Mouse (Mus musculus): ENCODE results near the gene Helz. TPM values are rescaled to one million over a fixed set of nuclear protein-coding genes. Genes with fewer than 3 reads are reported as not detected.
A peak's percentile ranks its signal among the peaks of the same experiment; 100 is the strongest.

Gene Helz
- polyA plus RNA-seq, 1 experiment: 13.1 TPM

- no peak overlapping the region for H3K4me3 ChIP-seq (replicated peaks; ENCODE audit: extremely low read depth, low read depth, low read length)
- WGBS: 76% methylated on average over 7 of the region's 7 CpGs
- no peak for DNase-seq
- no peaks in the 10 kb centered on the region for H3K4me1 ChIP-seq (ENCODE audit: control insufficient read depth, insufficient read depth, low read length)
- TF ChIP-seq POLR2A (IDR thresholded peaks at IDR 0.05; ENCODE audit: borderline replicate concordance, extremely low read depth, low read depth, low read length) (no peak), CTCF (IDR thresholded peaks at IDR 0.05; ENCODE audit: insufficient read depth, low read length) (no peak)
Measured at GRCm38 (mm10) chr11:107631124-107631523, 83.4 kb downstream of the Helz start.

DNA sequence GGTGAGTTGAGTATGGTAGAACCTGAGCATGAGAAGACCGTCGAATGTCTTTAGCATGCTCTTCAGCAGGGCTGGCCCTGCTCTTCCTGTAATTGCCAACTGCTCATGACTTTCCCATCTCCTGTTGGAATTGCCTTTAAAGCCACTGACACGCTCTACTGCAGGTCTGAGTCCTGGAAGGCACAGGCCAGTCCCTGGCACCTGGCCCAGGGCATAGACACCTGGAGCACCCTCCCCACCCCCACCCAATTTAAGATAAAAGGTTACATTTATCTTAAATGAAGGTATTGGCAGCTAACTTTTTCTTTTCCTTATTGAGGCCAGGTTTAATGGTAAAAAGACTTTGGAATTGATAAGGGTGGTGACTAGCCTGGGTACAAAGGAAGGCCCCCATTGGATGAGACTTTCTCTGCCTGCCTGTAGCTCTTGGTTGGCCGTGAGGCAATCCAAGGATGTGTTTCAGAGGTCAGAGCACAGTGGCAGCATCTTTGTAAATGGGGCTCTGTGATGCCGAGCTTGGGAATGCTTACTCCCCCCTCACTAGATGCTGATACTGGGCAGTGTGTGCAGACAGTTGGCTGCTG, 85.9 kb downstream of the Helz start:
- no peaks in the 10 kb centered on the region for H3K4me1 ChIP-seq (ENCODE audit: control insufficient read depth, insufficient read depth, low read length)
- WGBS: 89% methylated on average over 5 of the region's 5 CpGs
- H3K4me3 ChIP-seq (replicated peaks; ENCODE audit: extremely low read depth, low read depth, low read length): no peak overlapping the region
- TF ChIP-seq POLR2A (IDR thresholded peaks at IDR 0.05; ENCODE audit: borderline replicate concordance, extremely low read depth, low read depth, low read length) (no peak), CTCF (IDR thresholded peaks at IDR 0.05; ENCODE audit: insufficient read depth, low read length) (no peak)
- no peak for DNase-seq

GRCm38 (mm10) chr11:107638137-107638536, 90.4 kb downstream of the Helz start:
- no peak for DNase-seq
- no peak overlapping the region for H3K4me3 ChIP-seq (replicated peaks; ENCODE audit: extremely low read depth, low read depth, low read length)
- 73% methylated on average over 5 of the region's 5 CpGs for WGBS
- TF ChIP-seq POLR2A (IDR thresholded peaks at IDR 0.05; ENCODE audit: borderline replicate concordance, extremely low read depth, low read depth, low read length): no peak
- no peak for TF ChIP-seq CTCF (IDR thresholded peaks at IDR 0.05; ENCODE audit: insufficient read depth, low read length)
- no peaks in the 10 kb centered on the region for H3K4me1 ChIP-seq (ENCODE audit: control insufficient read depth, insufficient read depth, low read length)

DNA sequence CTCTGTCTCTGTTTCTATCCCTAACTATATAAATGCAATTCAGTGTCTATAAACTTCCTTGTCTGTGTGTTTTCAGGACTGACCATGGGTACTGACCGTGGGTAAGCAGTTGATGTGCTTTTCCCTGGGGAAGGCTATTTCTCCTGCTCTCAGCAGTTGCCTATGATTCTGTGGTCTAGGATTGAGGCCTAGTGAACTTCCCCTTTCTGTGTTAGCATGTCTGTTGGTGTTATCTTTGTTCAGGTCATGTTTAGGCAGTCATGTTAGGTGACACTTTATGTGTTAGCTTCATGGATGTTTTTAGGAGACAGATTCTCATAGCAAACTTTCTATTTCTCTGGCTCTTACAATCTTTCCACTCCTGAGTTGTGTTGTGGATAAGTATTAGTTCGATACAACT, 91.9 kb downstream of the Helz start:
- no peak for DNase-seq
- no peak overlapping the region for H3K4me3 ChIP-seq (replicated peaks; ENCODE audit: extremely low read depth, low read depth, low read length)
- no peak for TF ChIP-seq CTCF (IDR thresholded peaks at IDR 0.05; ENCODE audit: insufficient read depth, low read length)
- no peak for TF ChIP-seq POLR2A (IDR thresholded peaks at IDR 0.05; ENCODE audit: borderline replicate concordance, extremely low read depth, low read depth, low read length)
- no peaks in the 10 kb centered on the region for H3K4me1 ChIP-seq (ENCODE audit: control insufficient read depth, insufficient read depth, low read length)
- WGBS: 91% methylated on average over 2 of the region's 2 CpGs

- no peak for DNase-seq
- TF ChIP-seq POLR2A (IDR thresholded peaks at IDR 0.05; ENCODE audit: borderline replicate concordance, extremely low read depth, low read depth, low read length) (no peak), CTCF (IDR thresholded peaks at IDR 0.05; ENCODE audit: insufficient read depth, low read length) (no peak)
- no peak overlapping the region for H3K4me3 ChIP-seq (replicated peaks; ENCODE audit: extremely low read depth, low read depth, low read length)
- peaks cover 2% of the 10 kb centered on the region for H3K4me1 ChIP-seq (ENCODE audit: control insufficient read depth, insufficient read depth, low read length)
- WGBS: 90% methylated on average over 4 of the region's 4 CpGs
Measured at GRCm38 (mm10) chr11:107644461-107644860, 96.7 kb downstream of the Helz start.

DNA sequence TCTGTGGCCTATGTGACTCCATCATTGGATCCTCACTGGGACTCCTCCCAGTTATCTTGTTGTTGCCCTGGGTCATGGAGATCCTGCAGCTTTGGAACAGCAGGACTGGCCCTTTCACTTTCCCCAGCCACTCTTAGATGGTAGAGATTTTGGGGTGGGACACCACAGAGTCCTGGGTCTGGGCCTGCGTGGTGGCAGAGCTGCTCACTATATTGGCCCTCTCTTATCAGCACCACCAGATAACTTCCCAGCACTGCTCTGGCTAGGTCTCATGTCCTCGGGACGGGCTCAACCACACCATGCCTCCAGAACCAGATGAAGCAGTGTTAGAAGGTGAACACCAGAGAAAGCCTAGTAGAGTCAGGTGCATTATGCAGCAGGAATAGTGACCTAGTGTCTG, 99.6 kb downstream of the Helz start:
- WGBS: 88% methylated on average over 3 of the region's 3 CpGs
- TF ChIP-seq POLR2A (IDR thresholded peaks at IDR 0.05; ENCODE audit: borderline replicate concordance, extremely low read depth, low read depth, low read length): no peak
- no peak for TF ChIP-seq CTCF (IDR thresholded peaks at IDR 0.05; ENCODE audit: insufficient read depth, low read length)

GRCm38 (mm10) chr11:107648668-107649067, 100.9 kb downstream of the Helz start:
- peaks cover 12% of the 10 kb centered on the region for H3K4me1 ChIP-seq (ENCODE audit: control insufficient read depth, insufficient read depth, low read length)
- 62% methylated on average over 4 of the region's 4 CpGs for WGBS
- TF ChIP-seq POLR2A (IDR thresholded peaks at IDR 0.05; ENCODE audit: borderline replicate concordance, extremely low read depth, low read depth, low read length) (no peak), CTCF (IDR thresholded peaks at IDR 0.05; ENCODE audit: insufficient read depth, low read length) (no peak)
- H3K4me3 ChIP-seq (replicated peaks; ENCODE audit: extremely low read depth, low read depth, low read length): no peak overlapping the region
- DNase-seq: peak; percentile 20

More for the DNA sequence above, 99.6 kb downstream of the Helz start:
- Histone ChIP-seq H3K4me1 (ENCODE audit: control insufficient read depth, insufficient read depth, low read length) (peaks cover 12% of the 10 kb centered on the region), H3K4me3 (replicated peaks; ENCODE audit: extremely low read depth, low read depth, low read length) (no peak overlapping the region)
- DNase-seq: no peak

DNA sequence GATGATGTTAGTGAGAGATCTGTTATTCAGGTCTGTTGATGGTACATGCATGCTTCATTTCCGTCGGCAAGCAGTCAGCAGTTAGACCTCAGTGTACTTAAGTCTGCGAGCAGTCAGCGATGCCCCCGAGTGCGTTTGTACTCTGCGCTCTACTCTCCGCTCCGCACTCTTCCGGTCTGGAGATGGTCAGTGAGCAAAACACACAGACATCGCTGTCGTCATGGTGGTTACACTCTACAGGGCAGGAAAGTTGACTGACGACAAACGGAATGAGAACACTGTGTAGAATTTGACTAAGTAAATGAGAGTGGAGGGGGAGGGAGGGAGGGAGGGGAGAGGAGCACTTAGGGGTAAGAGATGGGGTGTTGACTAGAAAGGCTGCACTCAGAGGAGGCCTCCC, 101.7 kb downstream of the Helz start:
- DNase-seq: no peak
- peaks cover 12% of the 10 kb centered on the region for H3K4me1 ChIP-seq (ENCODE audit: control insufficient read depth, insufficient read depth, low read length)
- TF ChIP-seq POLR2A (IDR thresholded peaks at IDR 0.05; ENCODE audit: borderline replicate concordance, extremely low read depth, low read depth, low read length) (no peak), CTCF (IDR thresholded peaks at IDR 0.05; ENCODE audit: insufficient read depth, low read length) (no peak)
- no peak overlapping the region for H3K4me3 ChIP-seq (replicated peaks; ENCODE audit: extremely low read depth, low read depth, low read length)
- 73% methylated on average over 14 of the region's 14 CpGs for WGBS

- DNase-seq: no peak
- 45% methylated on average over 6 of the region's 6 CpGs for WGBS
- TF ChIP-seq CTCF (IDR thresholded peaks at IDR 0.05; ENCODE audit: insufficient read depth, low read length): no peak
- TF ChIP-seq POLR2A (IDR thresholded peaks at IDR 0.05; ENCODE audit: borderline replicate concordance, extremely low read depth, low read depth, low read length): no peak
- no peak overlapping the region for H3K4me3 ChIP-seq (replicated peaks; ENCODE audit: extremely low read depth, low read depth, low read length)
- peaks cover 12% of the 10 kb centered on the region for H3K4me1 ChIP-seq (ENCODE audit: control insufficient read depth, insufficient read depth, low read length)
Measured at GRCm38 (mm10) chr11:107650422-107651051, 102.8 kb downstream of the Helz start.

GRCm38 (mm10) chr11:107651391-107651790, 103.7 kb downstream of the Helz start:
- H3K4me3 ChIP-seq (replicated peaks; ENCODE audit: extremely low read depth, low read depth, low read length): no peak overlapping the region
- H3K4me1 ChIP-seq (ENCODE audit: control insufficient read depth, insufficient read depth, low read length): peaks cover 12% of the 10 kb centered on the region
- 56% methylated on average over 7 of the region's 7 CpGs for WGBS
- no peak for TF ChIP-seq CTCF (IDR thresholded peaks at IDR 0.05; ENCODE audit: insufficient read depth, low read length)
- TF ChIP-seq POLR2A (IDR thresholded peaks at IDR 0.05; ENCODE audit: borderline replicate concordance, extremely low read depth, low read depth, low read length): no peak
- DNase-seq: no peak
